Mouse (Mus musculus) frontal cortex, adult 2 months (tissue): ENCODE results near the gene Otog. TPM values are rescaled to one million over a fixed set of nuclear protein-coding genes. Genes with fewer than 3 reads are reported as not detected.

Experiments used
- DNase-seq, 2 experiments: peaks; one replicate each; pipeline ENCODE4 v3.0.0; 2022; ENCODE audit warnings: low spot score in 1 of 2; ENCODE audit errors: extremely low spot score in 1 of 2
- polyA plus RNA-seq: library from polyadenylated mRNA; depleted of rRNA; stranded (reverse); fragments of >200 nt; gene quantifications from 2 replicates; pipeline ENCODE4 v1.2.3, GENCODE M21; 2012; rRNA removed

Otog gene
- polyA plus RNA-seq, result 0.08 and 0.23 TPM in 2 replicates

- DNase-seq, result no peak
These were observed at the start of gene Otog for GRCm38 (mm10) chr7:46240696-46241095. Gene Otog, plus strand, starts transcription at chr7:46240987.

GRCm38 (mm10) chr7:46195356-46195755 is 45.4 kb upstream of the Otog start:
- no peak for DNase-seq

- DNase-seq, result no peak
These were observed 40.8 kb upstream of the Otog start for GRCm38 (mm10) chr7:46200021-46200420.

- no peak for DNase-seq
These were observed 39.1 kb upstream of the Otog start for GRCm38 (mm10) chr7:46201649-46202048.

- DNase-seq, result peak; percentile 13 to 76
These were observed 36.7 kb upstream of the Otog start for GRCm38 (mm10) chr7:46204046-46204471.

GRCm38 (mm10) chr7:46204775-46205174 is 36.0 kb upstream of the Otog start:
- peak in 1 of 2 experiments; percentile 14 for DNase-seq

GRCm38 (mm10) chr7:46208131-46208530 is 32.7 kb upstream of the Otog start:
- DNase-seq, result peak in 1 of 2 experiments; percentile 35

- DNase-seq, result no peak
These were observed 30.5 kb upstream of the Otog start for GRCm38 (mm10) chr7:46210276-46210675.

- DNase-seq, result no peak
These were observed 24.3 kb upstream of the Otog start for GRCm38 (mm10) chr7:46216481-46216880.

- DNase-seq, result no peak
These were observed 22.4 kb upstream of the Otog start for GRCm38 (mm10) chr7:46218415-46218814.

- no peak for DNase-seq
These were observed 20.1 kb upstream of the Otog start for GRCm38 (mm10) chr7:46220591-46221129.

- DNase-seq, result peak; percentile 16 to 81
These were observed 14.5 kb upstream of the Otog start for GRCm38 (mm10) chr7:46226253-46226652.

GRCm38 (mm10) chr7:46226936-46227335 is 13.9 kb upstream of the Otog start:
- peak in 1 of 2 experiments; percentile 15 for DNase-seq

GRCm38 (mm10) chr7:46235948-46236347 is 4.8 kb upstream of the Otog start:
- DNase-seq, result no peak

GRCm38 (mm10) chr7:46236363-46236762 is 4.4 kb upstream of the Otog start:
- no peak for DNase-seq

- DNase-seq, result no peak
These were observed 3.6 kb upstream of the Otog start for GRCm38 (mm10) chr7:46237192-46237591.

GRCm38 (mm10) chr7:46238346-46238745 is 2.4 kb upstream of the Otog start, which contains the start of gene Ush1c:
Gene Ush1c, minus strand, starts transcription at chr7:46238503.
- no peak for DNase-seq

GRCm38 (mm10) chr7:46240091-46240490 is 696 bp upstream of the Otog start:
- no peak for DNase-seq

- no peak for DNase-seq
These were observed 6.1 kb downstream of the Otog start for GRCm38 (mm10) chr7:46246876-46247275.

- no peak for DNase-seq
These were observed 6.8 kb downstream of the Otog start for GRCm38 (mm10) chr7:46247606-46248005.

- DNase-seq, result no peak
These were observed 11.1 kb downstream of the Otog start for GRCm38 (mm10) chr7:46251841-46252240.

- DNase-seq, result no peak
These were observed 35.4 kb downstream of the Otog start for GRCm38 (mm10) chr7:46276156-46276555.

- peak; percentile 13 to 88 for DNase-seq
These were observed 39.2 kb downstream of the Otog start for GRCm38 (mm10) chr7:46279946-46280345.
